Mouse (Mus musculus): ENCODE data around the gene Dag1. TPM values are rescaled to one million over a fixed set of nuclear protein-coding genes. Genes with fewer than 3 reads are reported as not detected.

The Dag1 gene
- total RNA-seq, 2 experiments from 2014 or later = 320 to 353 TPM

DNA sequence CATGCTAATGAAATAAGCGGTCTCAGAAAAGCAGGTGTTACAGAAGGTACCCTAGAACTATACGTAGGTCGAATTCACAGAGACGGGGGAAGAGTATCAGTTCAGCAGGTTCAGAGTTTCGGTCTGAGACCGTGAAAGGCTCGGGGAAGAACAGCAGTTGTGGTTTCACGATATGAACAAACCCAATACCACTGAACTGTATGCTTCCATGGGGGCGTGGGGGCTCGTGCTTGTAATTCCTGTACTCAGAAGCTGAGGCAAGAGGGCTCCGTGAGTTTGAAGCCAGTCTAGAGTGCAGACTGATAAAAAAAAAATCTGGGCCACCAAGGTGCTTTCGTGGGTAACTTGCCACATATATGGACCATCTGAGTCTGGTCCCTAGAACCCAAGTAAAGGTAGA is 108.9 kb downstream of the Dag1 start:
- no peak for DNase-seq
- intact Hi-C loops (cut with DNase I) = no loop called here

Other genes with a start within 250 kb of the Dag1 start
- gene Gmppb, start 214.7 kb downstream of the Dag1 start, total RNA-seq (2021) = 10 to 100 TPM in 1 of 2 experiments, 1 to 10 TPM in 1; 8.4 to 10.4 TPM
- 1 to 10 TPM; 1.1 to 1.4 TPM for gene Amigo3, start 210.8 kb downstream of the Dag1 start, total RNA-seq (2021)
- gene Mst1, start 183.5 kb downstream of the Dag1 start, total RNA-seq (2021) = not detected
- 10 to 100 TPM; 94.2 to 97.4 TPM for gene Rnf123, start 180.6 kb downstream of the Dag1 start, total RNA-seq (2021)
- 10 to 100 TPM; 38.6 to 50.2 TPM for gene Apeh, start 169.4 kb downstream of the Dag1 start, total RNA-seq (2021)
- under 1 TPM in 1 of 2 experiments, not detected in 1; 0.03 TPM for gene Bsn, start 73.6 kb downstream of the Dag1 start, total RNA-seq (2021)
- 10 to 100 TPM; 21.3 to 21.5 TPM for gene Nicn1, start 26.5 kb upstream of the Dag1 start, total RNA-seq (2021)
- 1 to 10 TPM; 4.0 to 5.2 TPM for gene Amt, start 32.9 kb upstream of the Dag1 start, total RNA-seq (2021)
- gene Rhoa, start 42.2 kb upstream of the Dag1 start, total RNA-seq (2021) = 100 to 1,000 TPM; 237 to 241 TPM
- 10 to 100 TPM; 59.3 to 62.3 TPM for gene Tcta, start 42.2 kb upstream of the Dag1 start, total RNA-seq (2021)
- 100 to 1,000 TPM; 103 to 108 TPM for gene Gpx1, start 74.9 kb upstream of the Dag1 start, total RNA-seq (2021)
- 10 to 100 TPM; 69.7 to 74.8 TPM for gene Usp4, start 83.9 kb upstream of the Dag1 start, total RNA-seq (2021)
- under 1 TPM; 0.49 to 0.83 TPM for gene 1700102P08Rik, start 128.8 kb upstream of the Dag1 start, total RNA-seq (2021)
- not detected for gene Ccdc36, start 164.5 kb upstream of the Dag1 start, total RNA-seq (2021)
- not detected for gene BC048562, start 172.5 kb upstream of the Dag1 start, total RNA-seq (2021)
- gene Ccdc71, start 196.6 kb upstream of the Dag1 start, total RNA-seq (2021) = 10 to 100 TPM; 22.9 to 24.1 TPM
- gene Klhdc8b, start 197.6 kb upstream of the Dag1 start, total RNA-seq (2021) = 1 to 10 TPM; 6.8 to 8.9 TPM
- 100 to 1,000 TPM; 344 to 366 TPM for gene Lamb2, start 215.8 kb upstream of the Dag1 start, total RNA-seq (2021)
- gene Usp19, start 226.6 kb upstream of the Dag1 start, total RNA-seq (2021) = 100 to 1,000 TPM in 1 of 2 experiments, 10 to 100 TPM in 1; 99.1 to 105 TPM
- 10 to 100 TPM; 78.8 to 82.3 TPM for gene Qars, start 243.7 kb upstream of the Dag1 start, total RNA-seq (2021)

Measured in heart, postnatal 36 days (tissue).